Mouse (Mus musculus): ENCODE measurements around the gene Samd4. TPM values are rescaled to one million over a fixed set of nuclear protein-coding genes. Genes with fewer than 3 reads are reported as not detected.
A peak's percentile ranks its signal among the peaks of the same experiment; 100 is the strongest.

Gene Samd4
- total RNA-seq (2021): 10 to 100 TPM; 23.1 to 25.9 TPM
- long read RNA-seq, experiment 1, partial matches to known transcripts: 0 of 2 reads
- long read RNA-seq, experiment 1, other reads (novel, unspliced or antisense): 2 of 2 reads
- long read RNA-seq, experiment 2, partial matches to known transcripts: 1 of 2 reads
- long read RNA-seq, experiment 2, other reads (novel, unspliced or antisense): 1 of 2 reads

- intact Hi-C loops (cut with DNase I): loop anchor here (1.0 to 10.0 kb wide), 3 partner anchors 120 to 302 kb away; partner anchors contain the start of gene Gch1
- peak; percentile 44 to 71 for DNase-seq (ENCODE audit: low spot score in 2 of 2)
Measured at GRCm38 (mm10) chr14:46882431-46883067, at the start of gene Samd4. Samd4 (plus strand) TSS chr14:46882854.

GRCm38 (mm10) chr14:46839326-46839725, 43.3 kb upstream of the Samd4 start:
- no peak for DNase-seq (ENCODE audit: low spot score in 2 of 2)
- intact Hi-C loops (cut with DNase I): no loop called here

- no peak for DNase-seq (ENCODE audit: low spot score in 2 of 2)
- intact Hi-C loops (cut with DNase I): no loop called here
Measured at GRCm38 (mm10) chr14:46845706-46846105, 36.9 kb upstream of the Samd4 start.

GRCm38 (mm10) chr14:46848063-46848590, 34.5 kb upstream of the Samd4 start:
- intact Hi-C loops (cut with DNase I): no loop called here
- no peak for DNase-seq (ENCODE audit: low spot score in 2 of 2)

GRCm38 (mm10) chr14:46848736-46849135, 33.9 kb upstream of the Samd4 start:
- intact Hi-C loops (cut with DNase I): no loop called here
- DNase-seq (ENCODE audit: low spot score in 2 of 2): no peak

- no peak for DNase-seq (ENCODE audit: low spot score in 2 of 2)
- intact Hi-C loops (cut with DNase I): no loop called here
Measured at GRCm38 (mm10) chr14:46849769-46850168, 32.9 kb upstream of the Samd4 start.

GRCm38 (mm10) chr14:46853677-46854076, 29.0 kb upstream of the Samd4 start:
- intact Hi-C loops (cut with DNase I): no loop called here
- DNase-seq (ENCODE audit: low spot score in 2 of 2): no peak

- no peak for DNase-seq (ENCODE audit: low spot score in 2 of 2)
- intact Hi-C loops (cut with DNase I): no loop called here
Measured at GRCm38 (mm10) chr14:46862922-46863321, 19.7 kb upstream of the Samd4 start.

GRCm38 (mm10) chr14:46880935-46881334, 1.7 kb upstream of the Samd4 start:
- intact Hi-C loops (cut with DNase I): loop anchor here (5.0 to 10.0 kb wide), 2 partner anchors 121 to 304 kb away; partner anchors contain the start of gene Gch1
- DNase-seq (ENCODE audit: low spot score in 2 of 2): peak in 1 of 2 experiments; percentile 57

- intact Hi-C loops (cut with DNase I): loop anchor here (1.0 to 10.0 kb wide), 3 partner anchors 120 to 303 kb away; partner anchors contain the start of gene Gch1
- DNase-seq (ENCODE audit: low spot score in 2 of 2): peak in 1 of 2 experiments; percentile 5
Measured at GRCm38 (mm10) chr14:46881581-46882430, 848 bp upstream of the Samd4 start.

- intact Hi-C loops (cut with DNase I): loop anchor here (5.0 to 10.0 kb wide), 2 partner anchors 119 to 302 kb away; partner anchors contain the start of gene Gch1
- peak; percentile 72 to 74 for DNase-seq (ENCODE audit: low spot score in 2 of 2)
Measured at GRCm38 (mm10) chr14:46883068-46883870, 615 bp downstream of the Samd4 start.

- intact Hi-C loops (cut with DNase I): loop anchor here (5.0 to 10.0 kb wide), 2 partner anchors 118 to 301 kb away; partner anchors contain the start of gene Gch1
- DNase-seq (ENCODE audit: low spot score in 2 of 2): peak in 1 of 2 experiments; percentile 45
Measured at GRCm38 (mm10) chr14:46883871-46884441, 1.3 kb downstream of the Samd4 start.

- peak; percentile 21 to 59 for DNase-seq (ENCODE audit: low spot score in 2 of 2)
- intact Hi-C loops (cut with DNase I): loop anchor here (5.0 to 10.0 kb wide), 2 partner anchors 117 to 300 kb away; partner anchors contain the start of gene Gch1
Measured at GRCm38 (mm10) chr14:46884701-46885428, 2.2 kb downstream of the Samd4 start.

GRCm38 (mm10) chr14:46885429-46885755, 2.7 kb downstream of the Samd4 start:
- DNase-seq (ENCODE audit: low spot score in 2 of 2): no peak

GRCm38 (mm10) chr14:46885891-46886301, 3.2 kb downstream of the Samd4 start:
- peak; percentile 10 to 17 for DNase-seq (ENCODE audit: low spot score in 2 of 2)
- intact Hi-C loops (cut with DNase I): loop anchor here (10.0 kb wide), 1 partner anchor 299 kb away; the partner anchor contains the start of gene Gch1

More at GRCm38 (mm10) chr14:46885429-46885755, 2.7 kb downstream of the Samd4 start:
- intact Hi-C loops (cut with DNase I): loop anchor here (10.0 kb wide), 1 partner anchor 299 kb away; the partner anchor contains the start of gene Gch1

- intact Hi-C loops (cut with DNase I): loop anchor here (10.0 kb wide), 1 partner anchor 296 kb away; the partner anchor contains the start of gene Gch1
- DNase-seq (ENCODE audit: low spot score in 2 of 2): no peak
Measured at GRCm38 (mm10) chr14:46889096-46889495, 6.4 kb downstream of the Samd4 start.

- DNase-seq (ENCODE audit: low spot score in 2 of 2): no peak
- intact Hi-C loops (cut with DNase I): no loop called here
Measured at GRCm38 (mm10) chr14:46893961-46894360, 11.3 kb downstream of the Samd4 start.

Data from left cerebral cortex, postnatal 14 days (tissue).